Mouse (Mus musculus) ES-E14 (cell line): ENCODE measurements around the gene Zfp423.

Source experiments
- CHD2 ChIP-seq: IDR thresholded peaks from 2 replicates; pipeline ENCODE4 v1.6.1; 2014; ENCODE audit warnings: mild to moderate bottlenecking, low read depth, low read length, inconsistent platforms
- HCFC1 ChIP-seq: IDR thresholded peaks from 2 replicates; pipeline ENCODE4 v1.6.1; 2012; ENCODE audit warnings: low read length, inconsistent platforms, borderline replicate concordance; ENCODE audit not compliant: insufficient read depth
- ZC3H11A ChIP-seq: IDR thresholded peaks from 2 replicates; pipeline ENCODE4 v1.6.1; 2012; ENCODE audit warnings: low read depth, mild to moderate bottlenecking, inconsistent platforms, low read length, borderline replicate concordance

- TF ChIP-seq ZC3H11A (no peak), CHD2 (no peak), HCFC1 (no peak)
Observed at GRCm38 (mm10) chr8:87682066-87682465, 277.3 kb downstream of the Zfp423 start.
